Mouse (Mus musculus) regulatory T cell (primary cell): ENCODE measurements at regions not wholly inside any gene's neighbourhood (a gene's known extent, or its start where the extent isn't known, plus 50 kb on each side); places are given as distances from the start of the nearest gene placed in this dataset.

Experiments
- in situ Hi-C: fragments of 300-600 bp; cut with MboI, MseI; formaldehyde crosslinking; loops from one replicate; pipeline ENCODE4 v1.15.1; 2025; ENCODE audit warnings: high pct_unique_total_duplicates

- in situ Hi-C loops, result no loop called here
Measured at GRCm38 (mm10) chr10:22919869-22920268, 99.9 kb upstream of the Tcf21 start.

GRCm38 (mm10) chr10:22917797-22918196 lies 97.8 kb upstream of the Tcf21 start:
- in situ Hi-C loops, result no loop called here

- in situ Hi-C loops, result no loop called here
Measured at GRCm38 (mm10) chr10:22915785-22916514, 96.0 kb upstream of the Tcf21 start.

GRCm38 (mm10) chr10:22913112-22913511 lies 93.1 kb upstream of the Tcf21 start:
- in situ Hi-C loops, result no loop called here

GRCm38 (mm10) chr10:22908640-22909039 lies 88.7 kb upstream of the Tcf21 start:
- in situ Hi-C loops, result no loop called here

- in situ Hi-C loops, result no loop called here
Measured at GRCm38 (mm10) chr10:22905281-22905680, 85.3 kb upstream of the Tcf21 start.

GRCm38 (mm10) chr10:22893442-22893985 lies 73.5 kb upstream of the Tcf21 start:
- in situ Hi-C loops, result no loop called here

GRCm38 (mm10) chr10:22887451-22887850 lies 67.5 kb upstream of the Tcf21 start:
- in situ Hi-C loops, result no loop called here

- in situ Hi-C loops, result no loop called here
Measured at GRCm38 (mm10) chr10:22879714-22880113, 59.7 kb upstream of the Tcf21 start.

GRCm38 (mm10) chr10:22877536-22878130 lies 57.7 kb upstream of the Tcf21 start:
- in situ Hi-C loops, result no loop called here

- in situ Hi-C loops, result no loop called here
Measured at GRCm38 (mm10) chr10:22877028-22877427, 57.1 kb upstream of the Tcf21 start.

GRCm38 (mm10) chr10:22875675-22876074 lies 55.7 kb upstream of the Tcf21 start:
- in situ Hi-C loops, result no loop called here

GRCm38 (mm10) chr10:22875181-22875580 lies 55.2 kb upstream of the Tcf21 start:
- in situ Hi-C loops, result no loop called here
